Mouse (Mus musculus) forebrain, embryonic 13.5 days (tissue): ENCODE measurements around the gene Treh. TPM values are rescaled to one million over a fixed set of nuclear protein-coding genes. Genes with fewer than 3 reads are reported as not detected.
"Not testable (repeated sequence)": the region's sequence is repeated elsewhere in the genome, so short reads cannot be mapped to it uniquely, and the experiment has no call there.

Experiments used
- ATAC-seq: fragments of 200-750 bp; cut with Nextera tagmentation; 2 replicates; pipeline ENCODE4 v1.8.0; 2017
- H3K27ac ChIP-seq: fragments of 300-500 bp; sonication (generic); 2 replicates; pipeline ENCODE4 v1.5.1; 2015; ENCODE audit warnings: inconsistent platforms, mild to moderate bottlenecking, moderate library complexity
- H3K27me3 ChIP-seq: fragments of 300-500 bp; sonication (generic); 2 replicates; pipeline ENCODE4 v1.6.1; 2015; ENCODE audit warnings: mild to moderate bottlenecking, inconsistent platforms
- H3K36me3 ChIP-seq: fragments of 300-500 bp; sonication (generic); 2 replicates; pipeline ENCODE4 v1.6.1; 2015; ENCODE audit warnings: mild to moderate bottlenecking, inconsistent platforms; ENCODE audit not compliant: poor library complexity, severe bottlenecking
- H3K4me1 ChIP-seq: fragments of 300-500 bp; sonication (generic); 2 replicates; pipeline ENCODE4 v1.6.1; 2015; ENCODE audit warnings: inconsistent platforms
- H3K4me2 ChIP-seq: fragments of 300-500 bp; sonication (generic); 2 replicates; pipeline ENCODE4 v1.6.1; 2015; ENCODE audit warnings: inconsistent platforms, mild to moderate bottlenecking, moderate library complexity
- H3K4me3 ChIP-seq: fragments of 300-500 bp; sonication (generic); 2 replicates; pipeline ENCODE4 v1.5.1; 2015; ENCODE audit warnings: mild to moderate bottlenecking, inconsistent platforms
- H3K9ac ChIP-seq: fragments of 300-500 bp; sonication (generic); 2 replicates; pipeline ENCODE4 v1.6.1; 2015; ENCODE audit warnings: mild to moderate bottlenecking, inconsistent platforms
- H3K9me3 ChIP-seq: fragments of 300-500 bp; sonication (generic); replicated peaks from 2 replicates; pipeline ENCODE4 v1.6.1; 2016; ENCODE audit warnings: inconsistent platforms
- WGBS: fragments of 180-500 bp; shearing (Covaris S2); methylation state at CpG from one replicate; pipeline ENCODE4 v1.1.7; 2015; 5-methylcytosine and 5-hydroxymethylcytosine counted together
- polyA plus RNA-seq: library from polyadenylated mRNA; unstranded; fragments of >200 nt; fragmentation: Nextera tagmentation; extraction: Ambion mirVana; gene quantifications from 2 replicates; pipeline ENCODE4 v1.2.1, GENCODE M21; 2015

The Treh gene
- polyA plus RNA-seq = not detected in 2 replicates

- no peaks in the 10 kb centered on the region for H3K9me3 ChIP-seq
- no peak within 1 kb of the TSS for H3K4me2 ChIP-seq
- H3K9ac ChIP-seq = no peak within 1 kb of the TSS
- no peak within 1 kb of the TSS for H3K4me3 ChIP-seq
- H3K27me3 ChIP-seq = no peaks in the 10 kb centered on the region
- no peaks in the 10 kb centered on the region for H3K36me3 ChIP-seq
- no peak within 1 kb of the TSS for H3K27ac ChIP-seq
- H3K4me1 ChIP-seq = no peaks in the 10 kb centered on the region
- WGBS = 93% methylated on average over 3 of the region's 3 CpGs
- ATAC-seq = no peak
These were observed at the start of gene Treh for GRCm38 (mm10) chr9:44673005-44673404. Treh (plus strand) TSS chr9:44673233.

- Histone ChIP-seq H3K9ac (no peak overlapping the region), H3K9me3 (no peaks in the 10 kb centered on the region), H3K4me2 (no peak overlapping the region), H3K36me3 (peaks cover 86% of the 10 kb centered on the region), H3K4me3 (no peak overlapping the region), H3K27me3 (no peaks in the 10 kb centered on the region), H3K4me1 (peaks cover 13% of the 10 kb centered on the region), H3K27ac (no peak overlapping the region)
- WGBS = 75% methylated on average over 5 of the region's 5 CpGs
- ATAC-seq = no peak
These were observed 48.6 kb upstream of the Treh start for GRCm38 (mm10) chr9:44624390-44624789.

GRCm38 (mm10) chr9:44626268-44626667 is 46.8 kb upstream of the Treh start:
- Histone ChIP-seq H3K27ac (no peak overlapping the region), H3K4me1 (peaks cover 3% of the 10 kb centered on the region; the same call in 1 of the 2 replicates), H3K36me3 (peaks cover 89% of the 10 kb centered on the region), H3K9me3 (no peaks in the 10 kb centered on the region), H3K4me3 (no peak overlapping the region), H3K27me3 (no peaks in the 10 kb centered on the region), H3K4me2 (no peak overlapping the region), H3K9ac (no peak overlapping the region)
- no peak for ATAC-seq
- 92% methylated on average over 5 of the region's 5 CpGs for WGBS

- no peaks in the 10 kb centered on the region; the same call in 1 of the 2 replicates for H3K9me3 ChIP-seq
- H3K9ac ChIP-seq = no peak overlapping the region
- H3K36me3 ChIP-seq = peaks cover 87% of the 10 kb centered on the region
These were observed 35.4 kb upstream of the Treh start for GRCm38 (mm10) chr9:44637551-44638169.

GRCm38 (mm10) chr9:44638726-44639125 is 34.3 kb upstream of the Treh start:
- not testable (repeated sequence) for H3K9ac ChIP-seq, H3K4me1 ChIP-seq, ATAC-seq, H3K27ac ChIP-seq, H3K4me2 ChIP-seq, H3K9me3 ChIP-seq, H3K27me3 ChIP-seq, H3K4me3 ChIP-seq
- WGBS = 95% methylated on average over 9 of the region's 9 CpGs
- peaks cover 77% of the 10 kb centered on the region for H3K36me3 ChIP-seq

More at GRCm38 (mm10) chr9:44637551-44638169, 35.4 kb upstream of the Treh start:
- Histone ChIP-seq H3K4me3 (no peak overlapping the region), H3K4me1 (no peaks in the 10 kb centered on the region), H3K27me3 (no peaks in the 10 kb centered on the region), H3K4me2 (no peak overlapping the region), H3K27ac (no peak overlapping the region; the same call in 1 of the 2 replicates)
- no peak; the same call in 1 of the 2 replicates for ATAC-seq
- 72% methylated on average over 15 of the region's 15 CpGs for WGBS

- not testable (repeated sequence) for ATAC-seq, H3K4me3 ChIP-seq, H3K27ac ChIP-seq, H3K9ac ChIP-seq, H3K9me3 ChIP-seq, H3K4me2 ChIP-seq, H3K27me3 ChIP-seq, H3K4me1 ChIP-seq
- peaks cover 64% of the 10 kb centered on the region for H3K36me3 ChIP-seq
- 87% methylated on average over 1 of the region's 1 CpGs for WGBS
These were observed 33.0 kb upstream of the Treh start for GRCm38 (mm10) chr9:44640028-44640427.

GRCm38 (mm10) chr9:44640646-44641357 is 32.2 kb upstream of the Treh start:
- H3K27ac ChIP-seq = no peak overlapping the region
- no peak overlapping the region for H3K4me3 ChIP-seq
- ATAC-seq = no peak
- H3K27me3 ChIP-seq = no peaks in the 10 kb centered on the region
- H3K9me3 ChIP-seq = no peaks in the 10 kb centered on the region; the same call in 1 of the 2 replicates
- peaks cover 56% of the 10 kb centered on the region for H3K36me3 ChIP-seq
- WGBS = 88% methylated on average over 3 of the region's 3 CpGs
- no peak overlapping the region for H3K4me2 ChIP-seq
- H3K9ac ChIP-seq = no peak overlapping the region
- no peaks in the 10 kb centered on the region for H3K4me1 ChIP-seq

GRCm38 (mm10) chr9:44641616-44642015 is 31.4 kb upstream of the Treh start:
- ATAC-seq = no peak
- 94% methylated on average over 2 of the region's 2 CpGs for WGBS
- H3K4me2 ChIP-seq = no peak overlapping the region

GRCm38 (mm10) chr9:44643103-44643502 is 29.9 kb upstream of the Treh start:
- Histone ChIP-seq H3K9ac (no peak overlapping the region), H3K36me3 (peaks cover 35% of the 10 kb centered on the region), H3K9me3 (no peaks in the 10 kb centered on the region; the same call in 1 of the 2 replicates), H3K4me3 (no peak overlapping the region), H3K27me3 (no peaks in the 10 kb centered on the region), H3K4me1 (no peaks in the 10 kb centered on the region), H3K4me2 (no peak overlapping the region), H3K27ac (no peak overlapping the region)
- WGBS = 97% methylated on average over 7 of the region's 7 CpGs
- no peak for ATAC-seq

More at GRCm38 (mm10) chr9:44641616-44642015, 31.4 kb upstream of the Treh start:
- no peak overlapping the region for H3K4me3 ChIP-seq
- H3K9ac ChIP-seq = no peak overlapping the region
- no peaks in the 10 kb centered on the region; the same call in 1 of the 2 replicates for H3K9me3 ChIP-seq
- H3K27ac ChIP-seq = no peak overlapping the region
- H3K36me3 ChIP-seq = peaks cover 48% of the 10 kb centered on the region
- H3K4me1 ChIP-seq = no peaks in the 10 kb centered on the region
- no peaks in the 10 kb centered on the region for H3K27me3 ChIP-seq

GRCm38 (mm10) chr9:44644186-44644585 is 28.8 kb upstream of the Treh start:
- 90% methylated on average over 2 of the region's 2 CpGs for WGBS
- no peaks in the 10 kb centered on the region for H3K27me3 ChIP-seq
- H3K4me1 ChIP-seq = no peaks in the 10 kb centered on the region
- peaks cover 26% of the 10 kb centered on the region for H3K36me3 ChIP-seq
- no peak overlapping the region for H3K4me2 ChIP-seq
- H3K27ac ChIP-seq = no peak overlapping the region
- ATAC-seq = no peak
- H3K9me3 ChIP-seq = no peaks in the 10 kb centered on the region; the same call in 1 of the 2 replicates
- no peak overlapping the region for H3K4me3 ChIP-seq
- H3K9ac ChIP-seq = no peak overlapping the region

- Histone ChIP-seq H3K36me3 (peaks cover 17% of the 10 kb centered on the region), H3K4me3 (no peak overlapping the region), H3K9me3 (no peaks in the 10 kb centered on the region; the same call in 1 of the 2 replicates), H3K4me1 (no peaks in the 10 kb centered on the region), H3K27me3 (no peaks in the 10 kb centered on the region), H3K9ac (no peak overlapping the region), H3K4me2 (no peak overlapping the region), H3K27ac (no peak overlapping the region)
- no peak for ATAC-seq
- 73% methylated on average over 5 of the region's 5 CpGs for WGBS
These were observed 27.6 kb upstream of the Treh start for GRCm38 (mm10) chr9:44645481-44645880.

GRCm38 (mm10) chr9:44645924-44646323 is 27.1 kb upstream of the Treh start:
- H3K27ac ChIP-seq = no peak overlapping the region
- no peaks in the 10 kb centered on the region for H3K4me1 ChIP-seq
- H3K4me3 ChIP-seq = no peak overlapping the region
- H3K9ac ChIP-seq = no peak overlapping the region
- H3K36me3 ChIP-seq = peaks cover 13% of the 10 kb centered on the region; the same call in 1 of the 2 replicates
- no peak for ATAC-seq
- H3K27me3 ChIP-seq = no peaks in the 10 kb centered on the region
- WGBS = 75% methylated on average over 15 of the region's 15 CpGs
- H3K9me3 ChIP-seq = no peaks in the 10 kb centered on the region; the same call in 1 of the 2 replicates
- no peak overlapping the region for H3K4me2 ChIP-seq
